25 mouse cellular contexts compared by ENCODE assay signal in the genomic region with DNA sequence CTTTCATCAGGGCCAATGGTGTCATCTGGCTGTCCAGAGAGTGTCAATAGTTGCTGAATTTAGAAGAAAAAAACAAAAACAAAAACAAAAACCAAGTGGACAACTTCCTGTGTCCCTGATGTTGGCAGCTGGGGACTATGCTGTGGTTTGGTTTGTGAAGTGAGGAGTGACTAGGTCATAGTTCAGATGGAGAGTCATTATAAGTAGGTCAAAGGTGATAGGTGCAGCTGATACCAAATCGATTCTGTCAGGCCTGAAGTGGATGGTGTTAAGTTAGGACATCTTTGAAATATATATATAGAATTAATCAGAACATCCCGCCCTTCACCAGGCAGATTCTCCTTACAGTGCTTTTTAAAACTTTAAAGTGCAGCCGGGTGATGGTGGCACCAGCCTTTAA.
"Had no signal": no experiment of that assay in that cellular context is flagged by ENCODE, and none has a peak within 500 bp of the region (broad histone marks: within the 10 kb centered on the region; RNA-seq: fewer than 3 reads in every experiment).

No protein-coding gene starts in this region.

- DNase-seq: forebrain, postnatal 0 days; gastrocnemius, postnatal 14 days; gastrocnemius, postnatal 36 days; heart, adult 11 months; heart, adult 2 months; heart, postnatal 14 days; heart, postnatal 36 days; kidney, adult 11 months; kidney, adult 2 months; kidney, adult 9 months; kidney, postnatal 14 days; kidney, postnatal 36 days; layer of hippocampus, adult 9-11 months; layer of hippocampus, postnatal 36 days; left cerebral cortex, postnatal 4 days had no signal

- H3K4me2 ChIP-seq: heart, embryonic 11.5 days; heart, embryonic 13.5 days; heart, embryonic 15.5 days; hindbrain, embryonic 13.5 days; hindbrain, embryonic 15.5 days; kidney, embryonic 15.5 days; limb, embryonic 13.5 days had no signal

- H3K4me1 ChIP-seq: heart, embryonic 15.5 days; hindbrain, embryonic 13.5 days; hindbrain, embryonic 15.5 days; kidney, embryonic 15.5 days; limb, embryonic 13.5 days had no signal

- H3K9me3 ChIP-seq: heart, embryonic 15.5 days; hindbrain, embryonic 13.5 days; hindbrain, embryonic 15.5 days; kidney, embryonic 15.5 days; limb, embryonic 13.5 days had no signal

- H3K27me3 ChIP-seq: heart, embryonic 13.5 days; heart, embryonic 15.5 days; hindbrain, embryonic 13.5 days; hindbrain, embryonic 15.5 days; kidney, embryonic 15.5 days; limb, embryonic 13.5 days had no signal

- H3K9ac ChIP-seq: forebrain, postnatal 0 days; heart, embryonic 13.5 days; heart, embryonic 15.5 days; hindbrain, embryonic 13.5 days; hindbrain, embryonic 15.5 days; kidney, embryonic 15.5 days; limb, embryonic 13.5 days had no signal

- H3K4me3 ChIP-seq: heart, adult 2 months; heart, embryonic 13.5 days; heart, embryonic 15.5 days; hindbrain, embryonic 13.5 days; hindbrain, embryonic 15.5 days; kidney, embryonic 15.5 days; limb, embryonic 13.5 days had no signal

- H3K27ac ChIP-seq: heart, adult 2 months; heart, embryonic 13.5 days; heart, embryonic 15.5 days; hindbrain, embryonic 13.5 days; hindbrain, embryonic 15.5 days; hindbrain, postnatal 0 days; kidney, embryonic 15.5 days; kidney, postnatal 0 days; limb, embryonic 13.5 days had no signal

- ATAC-seq: forebrain, postnatal 0 days; hindbrain, postnatal 0 days; intestine, embryonic 16.5 days had no signal
